Mouse (Mus musculus): ENCODE data around the gene Mgll. TPM values are rescaled to one million over a fixed set of nuclear protein-coding genes. Genes with fewer than 3 reads are reported as not detected.

Gene Mgll
- polyA plus RNA-seq, 1 experiment from 2014 or later = 44.4 TPM

GRCm38 (mm10) chr6:88836178-88836819 lies 112.1 kb downstream of the Mgll start:
- ATAC-seq (replicated peaks; ENCODE audit: insufficient number of reproducible peaks, insufficient read depth, low FRiP score, low read depth) = no peak
- no peak overlapping the region for H3K4me2 ChIP-seq
- peaks cover 26% of the 10 kb centered on the region for H3K4me1 ChIP-seq (replicated peaks)
- no peak overlapping the region for H3K27ac ChIP-seq
- no peak overlapping the region for H3K4me3 ChIP-seq
- no peak overlapping the region for H3K9ac ChIP-seq
- no peaks in the 10 kb centered on the region for H3K27me3 ChIP-seq
- 81% methylated on average over 28 of the region's 28 CpGs for WGBS
- H3K9me3 ChIP-seq (replicated peaks) = no peaks in the 10 kb centered on the region
- peaks cover 45% of the 10 kb centered on the region for H3K36me3 ChIP-seq

- peaks cover 45% of the 10 kb centered on the region for H3K36me3 ChIP-seq
- ATAC-seq (replicated peaks; ENCODE audit: insufficient number of reproducible peaks, insufficient read depth, low FRiP score, low read depth) = no peak
- H3K4me2 ChIP-seq = no peak overlapping the region
- H3K4me3 ChIP-seq = no peak overlapping the region
- no peaks in the 10 kb centered on the region for H3K9me3 ChIP-seq (replicated peaks)
- no peak overlapping the region for H3K27ac ChIP-seq
- H3K9ac ChIP-seq = no peak overlapping the region
- H3K4me1 ChIP-seq (replicated peaks) = peaks cover 24% of the 10 kb centered on the region
- H3K27me3 ChIP-seq = no peaks in the 10 kb centered on the region
- 85% methylated on average over 12 of the region's 12 CpGs for WGBS
Measured at GRCm38 (mm10) chr6:88837999-88838398, 113.8 kb downstream of the Mgll start.

- no peak overlapping the region for H3K9ac ChIP-seq
- no peak overlapping the region for H3K27ac ChIP-seq
- 89% methylated on average over 10 of the region's 10 CpGs for WGBS
- no peak for ATAC-seq (replicated peaks; ENCODE audit: insufficient number of reproducible peaks, insufficient read depth, low FRiP score, low read depth)
- H3K9me3 ChIP-seq (replicated peaks) = no peaks in the 10 kb centered on the region
- H3K36me3 ChIP-seq = peaks cover 45% of the 10 kb centered on the region
- H3K27me3 ChIP-seq = no peaks in the 10 kb centered on the region
- H3K4me2 ChIP-seq = no peak overlapping the region
- H3K4me1 ChIP-seq (replicated peaks) = peaks cover 26% of the 10 kb centered on the region
- no peak overlapping the region for H3K4me3 ChIP-seq
Measured at GRCm38 (mm10) chr6:88838613-88839012, 114.4 kb downstream of the Mgll start.

GRCm38 (mm10) chr6:88839135-88839970 lies 115.1 kb downstream of the Mgll start:
- Histone ChIP-seq H3K27ac (no peak overlapping the region), H3K4me3 (no peak overlapping the region), H3K4me2 (no peak overlapping the region), H3K9ac (no peak overlapping the region), H3K4me1 (replicated peaks) (peaks cover 21% of the 10 kb centered on the region), H3K9me3 (replicated peaks) (no peaks in the 10 kb centered on the region), H3K27me3 (no peaks in the 10 kb centered on the region), H3K36me3 (peaks cover 45% of the 10 kb centered on the region)
- WGBS = 77% methylated on average over 26 of the region's 26 CpGs
- ATAC-seq (replicated peaks; ENCODE audit: insufficient number of reproducible peaks, insufficient read depth, low FRiP score, low read depth) = no peak

GRCm38 (mm10) chr6:88840211-88840610 lies 116.0 kb downstream of the Mgll start:
- WGBS = 70% methylated on average over 3 of the region's 3 CpGs
- Histone ChIP-seq H3K9me3 (replicated peaks) (no peaks in the 10 kb centered on the region), H3K9ac (0 out of 2 replicates have a peak overlapping the region, but pooled peaks have one; percentile 91), H3K4me1 (replicated peaks) (peaks cover 21% of the 10 kb centered on the region), H3K27me3 (no peaks in the 10 kb centered on the region), H3K4me3 (peak overlapping the region; percentile 91; the same call in 1 of the 2 replicates), H3K36me3 (peaks cover 45% of the 10 kb centered on the region), H3K27ac (no peak overlapping the region), H3K4me2 (peak overlapping the region; percentile 92; the same call in 1 of the 2 replicates)
- ATAC-seq (replicated peaks; ENCODE audit: insufficient number of reproducible peaks, insufficient read depth, low FRiP score, low read depth) = no peak

- H3K9me3 ChIP-seq (replicated peaks) = no peaks in the 10 kb centered on the region
- WGBS = 50% methylated on average over 9 of the region's 9 CpGs
- peak overlapping the region; percentile 92 for H3K4me2 ChIP-seq
- H3K27ac ChIP-seq = peak overlapping the region; percentile 91
- peak overlapping the region; percentile 91 for H3K9ac ChIP-seq
- peak overlapping the region; percentile 91 for H3K4me3 ChIP-seq
- ATAC-seq (replicated peaks; ENCODE audit: insufficient number of reproducible peaks, insufficient read depth, low FRiP score, low read depth) = no peak
- no peaks in the 10 kb centered on the region for H3K27me3 ChIP-seq
- peaks cover 39% of the 10 kb centered on the region for H3K36me3 ChIP-seq
- peaks cover 21% of the 10 kb centered on the region for H3K4me1 ChIP-seq (replicated peaks)
Measured at GRCm38 (mm10) chr6:88840791-88841513, 116.7 kb downstream of the Mgll start.

GRCm38 (mm10) chr6:88841514-88841780 lies 117.2 kb downstream of the Mgll start:
- H3K4me1 ChIP-seq (replicated peaks) = peaks cover 21% of the 10 kb centered on the region
- H3K27me3 ChIP-seq = no peaks in the 10 kb centered on the region
- H3K4me2 ChIP-seq = peak overlapping the region; percentile 92
- H3K9ac ChIP-seq = peak overlapping the region; percentile 91
- peak overlapping the region; percentile 91 for H3K4me3 ChIP-seq
- H3K27ac ChIP-seq = peak overlapping the region; percentile 91
- 1% methylated on average over 22 of the region's 22 CpGs for WGBS
- H3K36me3 ChIP-seq = peaks cover 34% of the 10 kb centered on the region
- ATAC-seq (replicated peaks; ENCODE audit: insufficient number of reproducible peaks, insufficient read depth, low FRiP score, low read depth) = peak; percentile 1; the same call in 1 of the 2 replicates
- no peaks in the 10 kb centered on the region for H3K9me3 ChIP-seq (replicated peaks)

- Histone ChIP-seq H3K9ac (peak within 1 kb of the TSS; percentile 91), H3K36me3 (peaks cover 28% of the 10 kb centered on the region), H3K9me3 (replicated peaks) (no peaks in the 10 kb centered on the region), H3K27me3 (no peaks in the 10 kb centered on the region), H3K4me1 (replicated peaks) (peaks cover 21% of the 10 kb centered on the region), H3K4me3 (peak within 1 kb of the TSS; percentile 91), H3K4me2 (peak within 1 kb of the TSS; percentile 92), H3K27ac (peak within 1 kb of the TSS; percentile 91)
- WGBS = under 1% methylated on average over 72 of the region's 72 CpGs
- peak; percentile 97 for ATAC-seq (replicated peaks; ENCODE audit: insufficient number of reproducible peaks, insufficient read depth, low FRiP score, low read depth)
Measured at GRCm38 (mm10) chr6:88841781-88842689, 117.8 kb downstream of the Mgll start, which contains the start of gene Abtb1. Gene Abtb1 (minus strand): TSS chr6:88841984.

- Histone ChIP-seq H3K36me3 (peaks cover 21% of the 10 kb centered on the region), H3K4me2 (peak overlapping the region; percentile 92), H3K9me3 (replicated peaks) (no peaks in the 10 kb centered on the region), H3K27me3 (no peaks in the 10 kb centered on the region), H3K4me1 (replicated peaks) (peaks cover 21% of the 10 kb centered on the region), H3K4me3 (peak overlapping the region; percentile 91), H3K9ac (peak overlapping the region; percentile 83), H3K27ac (peak overlapping the region; percentile 91)
- WGBS = 2% methylated on average over 32 of the region's 32 CpGs
- peak; percentile 0; the same call in 1 of the 2 replicates for ATAC-seq (replicated peaks; ENCODE audit: insufficient number of reproducible peaks, insufficient read depth, low FRiP score, low read depth)
Measured at GRCm38 (mm10) chr6:88842731-88843151, 118.5 kb downstream of the Mgll start.

GRCm38 (mm10) chr6:88843241-88843640 lies 119.0 kb downstream of the Mgll start:
- peak overlapping the region; percentile 91; the same call in 1 of the 2 replicates for H3K27ac ChIP-seq
- 69% methylated on average over 7 of the region's 7 CpGs for WGBS
- peak overlapping the region; percentile 91 for H3K4me3 ChIP-seq
- peaks cover 16% of the 10 kb centered on the region for H3K36me3 ChIP-seq
- H3K27me3 ChIP-seq = no peaks in the 10 kb centered on the region
- peak overlapping the region; percentile 92 for H3K4me2 ChIP-seq
- ATAC-seq (replicated peaks; ENCODE audit: insufficient number of reproducible peaks, insufficient read depth, low FRiP score, low read depth) = no peak
- peak overlapping the region; percentile 83 for H3K9ac ChIP-seq
- H3K4me1 ChIP-seq (replicated peaks) = peaks cover 21% of the 10 kb centered on the region
- H3K9me3 ChIP-seq (replicated peaks) = no peaks in the 10 kb centered on the region
